Mouse (Mus musculus) layer of hippocampus, postnatal 14 days (tissue): Measurements from ENCODE around the gene Ogfod2. TPM values are rescaled to one million over a fixed set of nuclear protein-coding genes. Genes with fewer than 3 reads are reported as not detected.

Source experiments
- DNase-seq, 2 experiments: peaks; one replicate each; pipeline ENCODE4 v3.0.0; 2021 to 2022; ENCODE audit warnings: low spot score in 2 of 2, mixed read lengths in 1 of 2
- total RNA-seq, 2 experiments: library from RNA; stranded (reverse); gene quantifications; 2 replicates each; pipeline ENCODE4 v1.2.3; 2021

The Ogfod2 gene
- total RNA-seq, 2 experiments from 2014 or later: 31.9 to 32.4 TPM

DNA sequence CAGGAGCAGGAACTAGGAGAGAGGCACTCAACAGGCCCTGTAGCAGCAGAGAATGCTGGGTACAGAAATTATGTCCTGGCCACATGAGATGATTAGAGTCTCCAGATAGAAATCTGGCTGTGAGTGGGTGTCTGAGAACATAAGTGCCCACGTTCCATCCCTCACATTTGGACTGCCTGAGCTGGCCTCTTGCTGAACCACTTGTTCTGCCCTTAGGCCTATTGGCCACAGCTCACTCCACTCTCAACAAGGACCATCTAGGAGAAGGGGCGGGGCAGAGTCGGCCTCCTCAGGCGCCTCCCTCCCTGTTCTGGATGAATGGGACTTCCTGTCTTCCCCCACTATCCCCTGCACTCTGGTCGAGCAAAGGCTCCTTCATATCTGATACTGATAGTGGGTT is 36.9 kb downstream of the Ogfod2 start:
- no peak for DNase-seq

DNA sequence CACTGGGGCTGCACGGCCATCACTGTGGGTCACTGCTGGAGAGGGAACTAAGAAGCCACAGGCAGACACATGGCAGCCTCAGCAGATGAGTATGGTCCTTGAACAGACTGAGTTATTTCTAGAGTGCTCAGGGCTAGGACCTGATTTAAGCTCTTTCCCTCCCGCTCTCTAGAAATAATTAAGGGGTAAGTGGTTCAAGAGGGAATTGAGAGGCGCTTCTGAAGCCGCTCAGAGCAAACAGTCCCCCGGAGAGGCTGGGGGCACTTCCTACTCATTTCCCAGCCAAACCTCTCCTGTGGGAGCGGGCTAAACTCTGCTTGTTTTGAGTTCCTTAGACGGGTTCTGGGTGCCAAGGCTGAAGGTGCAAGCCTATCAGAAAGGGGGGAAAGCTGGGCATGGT is 38.8 kb downstream of the Ogfod2 start:
- no peak for DNase-seq

DNA sequence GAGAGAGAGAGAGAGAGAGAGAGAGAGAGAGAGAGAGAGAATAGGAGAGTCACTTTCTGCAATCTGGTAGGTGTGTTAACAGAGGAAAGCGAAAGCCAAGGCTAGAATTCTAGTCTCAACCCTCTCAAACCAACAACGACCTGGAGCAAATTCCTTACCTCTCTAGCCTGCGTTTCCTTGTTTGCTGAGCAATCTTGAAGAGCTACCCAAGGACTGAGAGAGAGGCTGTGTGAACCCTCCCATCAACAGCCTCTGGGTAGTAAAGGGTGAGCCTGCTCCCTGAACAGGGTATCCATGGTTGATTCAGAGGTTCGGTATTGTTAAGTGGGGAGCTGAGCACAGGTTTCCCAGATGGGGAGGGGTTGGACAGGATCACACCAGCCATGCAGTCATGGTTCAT is 40.6 kb downstream of the Ogfod2 start:
- no peak for DNase-seq

DNA sequence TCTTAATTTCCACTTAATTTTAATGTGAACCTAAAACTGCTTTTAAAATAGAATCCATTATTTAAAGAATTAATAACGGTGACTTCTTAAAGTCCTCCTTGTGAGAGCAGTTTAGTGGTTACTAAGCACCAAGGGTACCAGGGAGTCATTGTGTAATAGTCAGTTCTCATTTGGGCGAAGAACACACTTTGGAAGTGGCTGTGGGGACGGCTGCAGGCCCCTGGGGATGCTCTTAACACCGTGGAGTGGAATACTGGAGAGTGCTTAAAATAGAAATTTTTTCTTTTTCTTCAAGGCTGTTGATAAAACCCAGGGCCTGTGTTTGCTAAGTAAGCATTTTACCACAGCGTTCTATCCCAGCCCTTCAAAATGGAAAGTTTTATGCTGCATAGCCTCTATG is 43.8 kb downstream of the Ogfod2 start:
- no peak for DNase-seq

DNA sequence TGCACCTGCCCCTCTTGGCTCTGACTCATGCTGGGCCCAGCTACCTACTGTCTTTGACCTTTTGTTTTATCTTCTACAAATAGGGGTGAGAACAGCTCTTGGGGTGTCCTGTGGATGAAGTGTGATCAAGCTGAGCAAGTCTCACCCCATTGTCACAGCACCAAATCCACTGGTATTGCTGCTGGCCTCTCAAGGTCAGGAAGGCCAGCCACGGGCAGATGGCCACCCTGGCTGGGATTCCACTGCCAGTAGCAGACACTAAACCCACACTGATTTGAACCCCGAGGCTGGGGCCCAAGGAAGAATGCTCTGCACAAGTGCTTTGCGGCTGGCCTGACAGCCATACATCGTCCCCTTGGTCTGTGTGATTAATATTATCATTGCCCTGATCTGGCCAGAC is 46.2 kb downstream of the Ogfod2 start:
- no peak for DNase-seq

DNA sequence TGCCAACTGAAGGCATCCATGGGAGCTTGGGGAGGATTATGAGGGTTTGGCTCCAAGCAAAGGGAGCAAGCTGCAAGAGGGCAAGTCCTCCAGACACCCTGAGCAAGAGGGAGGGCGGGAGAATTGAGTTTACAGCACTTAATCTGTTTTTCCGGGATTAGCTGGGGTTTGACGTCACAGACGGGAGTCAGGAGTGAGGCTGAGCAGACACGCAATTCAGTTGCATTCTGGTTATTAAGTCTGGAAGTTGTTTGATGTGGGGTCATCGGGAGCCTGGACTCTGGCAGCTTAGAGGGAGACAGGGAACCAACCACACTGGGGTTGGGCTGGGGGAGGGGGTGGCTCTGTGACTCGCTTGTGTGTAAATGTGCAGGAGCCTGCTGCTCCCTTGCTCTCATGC is 47.4 kb downstream of the Ogfod2 start:
- DNase-seq: no peak

DNA sequence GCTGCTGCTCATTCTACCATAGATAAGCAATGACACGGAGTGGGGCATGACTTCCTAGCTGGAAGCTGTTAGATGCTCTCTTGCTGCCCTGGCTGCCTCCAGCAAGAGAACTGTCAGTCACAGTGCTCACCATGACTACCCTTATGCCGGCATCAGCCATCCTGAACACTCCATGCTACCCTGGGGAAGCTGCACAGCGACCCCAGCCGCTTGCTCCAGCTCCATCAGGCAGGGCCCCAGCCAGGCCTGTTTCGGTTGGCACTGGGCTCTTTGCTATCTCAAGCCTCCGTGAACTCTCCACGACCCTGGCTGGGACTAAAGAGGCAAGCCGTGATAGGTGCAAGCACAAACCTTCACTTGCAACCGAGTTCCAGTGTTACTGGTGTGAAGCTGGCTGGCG is 49.7 kb downstream of the Ogfod2 start:
- DNase-seq: peak; percentile 43 to 45

DNA sequence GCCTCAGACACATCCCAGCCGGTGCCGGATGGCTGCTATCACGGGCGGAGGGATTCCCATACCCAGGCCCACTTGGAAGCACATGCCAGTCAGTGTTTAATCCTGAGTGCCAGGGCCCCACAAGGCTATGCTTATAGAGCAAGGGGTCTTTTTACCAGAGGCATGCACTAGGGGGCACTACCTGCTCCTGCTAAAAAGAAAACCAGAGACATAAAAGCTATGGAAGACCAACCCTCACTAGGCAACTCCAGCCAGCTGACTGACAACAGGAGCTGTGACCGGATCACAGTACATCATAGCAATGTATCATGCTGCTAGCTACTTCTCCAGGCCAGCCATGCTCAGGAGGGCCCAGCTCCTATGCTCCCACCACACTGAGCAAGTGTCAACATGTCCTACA is 50.5 kb downstream of the Ogfod2 start:
- DNase-seq: peak; percentile 72 to 78

DNA sequence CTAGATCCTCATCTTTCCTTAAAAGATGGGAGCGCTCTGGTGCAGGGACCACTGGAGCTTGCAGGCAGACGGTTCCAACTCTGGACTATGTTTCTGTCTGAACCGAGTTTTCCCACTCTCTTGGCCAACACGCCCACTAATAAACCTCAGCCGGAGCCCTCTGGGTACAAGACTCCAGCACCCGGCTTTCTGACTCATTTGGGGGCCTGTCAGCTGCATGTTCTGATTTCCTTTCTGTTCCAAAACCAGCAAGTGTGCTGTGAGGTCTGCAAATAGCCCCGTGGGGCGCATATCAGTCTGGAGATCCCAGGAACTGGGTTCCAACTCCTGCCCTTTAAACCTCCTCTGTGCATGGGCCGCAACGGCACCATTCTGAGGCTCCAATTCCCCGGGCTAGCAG is 51.3 kb downstream of the Ogfod2 start:
- DNase-seq: no peak

Other genes with a start within 250 kb of the Ogfod2 start
- gene Hcar2, start 246.8 kb upstream of the Ogfod2 start, total RNA-seq: under 1 TPM in 1 of 2 experiments, not detected in 1; 0.19 TPM
- gene Hcar1, start 232.3 kb upstream of the Ogfod2 start, total RNA-seq: under 1 TPM; 0.62 to 0.92 TPM
- gene Denr, start 205.1 kb upstream of the Ogfod2 start, total RNA-seq: 10 to 100 TPM; 63.2 to 72.6 TPM
- gene Gm43518, start 184.9 kb upstream of the Ogfod2 start, total RNA-seq: 1 to 10 TPM in 1 of 2 experiments, under 1 TPM in 1; 0.65 to 1.5 TPM
- gene Ccdc62, start 181.6 kb upstream of the Ogfod2 start, total RNA-seq: 1 to 10 TPM; 2.4 to 2.6 TPM
- gene Hip1r, start 138.7 kb upstream of the Ogfod2 start, total RNA-seq: 10 to 100 TPM; 61.2 to 63.8 TPM
- 10 to 100 TPM; 35.9 to 41.0 TPM for gene Vps37b, start 80.0 kb upstream of the Ogfod2 start, total RNA-seq
- 10 to 100 TPM; 29.3 to 33.3 TPM for gene Abcb9, start 16.5 kb upstream of the Ogfod2 start, total RNA-seq
- gene Arl6ip4, start 3.8 kb downstream of the Ogfod2 start, total RNA-seq: 10 to 100 TPM; 47.3 to 49.0 TPM
- gene Pitpnm2, start 137.5 kb downstream of the Ogfod2 start, total RNA-seq: 100 to 1,000 TPM; 172 to 174 TPM
- gene Mphosph9, start 215.7 kb downstream of the Ogfod2 start, total RNA-seq: 10 to 100 TPM; 15.0 to 17.8 TPM
- gene 2810006K23Rik, start 215.8 kb downstream of the Ogfod2 start, total RNA-seq: 10 to 100 TPM; 13.8 to 15.8 TPM